Mouse (Mus musculus): ENCODE results near the gene Birc3. TPM values are rescaled to one million over a fixed set of nuclear protein-coding genes. Genes with fewer than 3 reads are reported as not detected.
A peak's percentile ranks its signal among the peaks of the same experiment; 100 is the strongest.

Gene Birc3
- polyA plus RNA-seq (2012; rRNA removed) = 6.1 and 13.7 TPM in 2 replicates

GRCm38 (mm10) chr9:7872775-7873439 is at the start of gene Birc3:
TSS of gene Birc3 (minus strand) at chr9:7873186.
- TF ChIP-seq CTCF (IDR thresholded peaks at IDR 0.05; ENCODE audit: extremely low read depth, insufficient read length, insufficient replicate concordance, low read depth, low read length) (peak; percentile 15; the same call in 1 of the 2 replicates), POLR2A (IDR thresholded peaks at IDR 0.05; ENCODE audit: low read depth, low read length) (peak; percentile 89)
- Histone ChIP-seq H3K27me3 (ENCODE audit: control insufficient read depth, insufficient read depth, low read length) (no peaks in the 10 kb centered on the region), H3K4me1 (ENCODE audit: control insufficient read depth, insufficient read depth, insufficient read length, low read length) (peaks cover 8% of the 10 kb centered on the region; the same call in 1 of the 2 replicates), H3K27ac (ENCODE audit: insufficient read depth, low read depth, low read length) (peak within 1 kb of the TSS; percentile 94), H3K36me3 (ENCODE audit: control insufficient read depth, insufficient read depth, low read length) (peaks cover 3% of the 10 kb centered on the region; the same call in 1 of the 2 replicates), H3K4me3 (ENCODE audit: low read depth, low read length) (peak within 1 kb of the TSS; percentile 79)
- under 1% methylated on average over 26 of the region's 26 CpGs for WGBS

GRCm38 (mm10) chr9:7914925-7915324 is 41.9 kb upstream of the Birc3 start:
- 76% methylated on average over 8 of the region's 8 CpGs for WGBS
- H3K27me3 ChIP-seq (ENCODE audit: control insufficient read depth, insufficient read depth, low read length) = no peaks in the 10 kb centered on the region
- no peak for TF ChIP-seq CTCF (IDR thresholded peaks at IDR 0.05; ENCODE audit: extremely low read depth, insufficient read length, insufficient replicate concordance, low read depth, low read length)
- no peak for TF ChIP-seq POLR2A (IDR thresholded peaks at IDR 0.05; ENCODE audit: low read depth, low read length)
- H3K4me3 ChIP-seq (ENCODE audit: low read depth, low read length) = no peak overlapping the region
- no peaks in the 10 kb centered on the region for H3K36me3 ChIP-seq (ENCODE audit: control insufficient read depth, insufficient read depth, low read length)
- H3K27ac ChIP-seq (ENCODE audit: insufficient read depth, low read depth, low read length) = no peak overlapping the region
- no peaks in the 10 kb centered on the region for H3K4me1 ChIP-seq (ENCODE audit: control insufficient read depth, insufficient read depth, insufficient read length, low read length)

GRCm38 (mm10) chr9:7914487-7914886 is 41.5 kb upstream of the Birc3 start:
- Histone ChIP-seq H3K36me3 (ENCODE audit: control insufficient read depth, insufficient read depth, low read length) (no peaks in the 10 kb centered on the region), H3K27ac (ENCODE audit: insufficient read depth, low read depth, low read length) (no peak overlapping the region), H3K4me1 (ENCODE audit: control insufficient read depth, insufficient read depth, insufficient read length, low read length) (no peaks in the 10 kb centered on the region), H3K27me3 (ENCODE audit: control insufficient read depth, insufficient read depth, low read length) (no peaks in the 10 kb centered on the region), H3K4me3 (ENCODE audit: low read depth, low read length) (no peak overlapping the region)
- TF ChIP-seq POLR2A (IDR thresholded peaks at IDR 0.05; ENCODE audit: low read depth, low read length) = no peak
- TF ChIP-seq CTCF (IDR thresholded peaks at IDR 0.05; ENCODE audit: extremely low read depth, insufficient read length, insufficient replicate concordance, low read depth, low read length) = peak; percentile 15; the same call in 1 of the 2 replicates
- WGBS = 4% methylated on average over 11 of the region's 11 CpGs

- Histone ChIP-seq H3K4me3 (ENCODE audit: low read depth, low read length) (peak overlapping the region; percentile 20; the same call in 1 of the 2 replicates), H3K36me3 (ENCODE audit: control insufficient read depth, insufficient read depth, low read length) (no peaks in the 10 kb centered on the region), H3K27me3 (ENCODE audit: control insufficient read depth, insufficient read depth, low read length) (no peaks in the 10 kb centered on the region), H3K27ac (ENCODE audit: insufficient read depth, low read depth, low read length) (no peak overlapping the region), H3K4me1 (ENCODE audit: control insufficient read depth, insufficient read depth, insufficient read length, low read length) (no peaks in the 10 kb centered on the region)
- TF ChIP-seq CTCF (IDR thresholded peaks at IDR 0.05; ENCODE audit: extremely low read depth, insufficient read length, insufficient replicate concordance, low read depth, low read length) = no peak
- TF ChIP-seq POLR2A (IDR thresholded peaks at IDR 0.05; ENCODE audit: low read depth, low read length) = no peak
- WGBS = 52% methylated on average over 19 of the region's 19 CpGs
Measured at GRCm38 (mm10) chr9:7913953-7914352, 41.0 kb upstream of the Birc3 start.

- no peaks in the 10 kb centered on the region for H3K4me1 ChIP-seq (ENCODE audit: control insufficient read depth, insufficient read depth, insufficient read length, low read length)
Measured at GRCm38 (mm10) chr9:7907351-7907985, 34.5 kb upstream of the Birc3 start.

GRCm38 (mm10) chr9:7906564-7906963 is 33.6 kb upstream of the Birc3 start:
- WGBS = 17% methylated on average over 1 of the region's 1 CpGs
- no peak for TF ChIP-seq POLR2A (IDR thresholded peaks at IDR 0.05; ENCODE audit: low read depth, low read length)
- no peak for TF ChIP-seq CTCF (IDR thresholded peaks at IDR 0.05; ENCODE audit: extremely low read depth, insufficient read length, insufficient replicate concordance, low read depth, low read length)
- Histone ChIP-seq H3K27me3 (ENCODE audit: control insufficient read depth, insufficient read depth, low read length) (no peaks in the 10 kb centered on the region; the same call in 1 of the 2 replicates), H3K4me1 (ENCODE audit: control insufficient read depth, insufficient read depth, insufficient read length, low read length) (no peaks in the 10 kb centered on the region), H3K4me3 (ENCODE audit: low read depth, low read length) (no peak overlapping the region), H3K27ac (ENCODE audit: insufficient read depth, low read depth, low read length) (no peak overlapping the region), H3K36me3 (ENCODE audit: control insufficient read depth, insufficient read depth, low read length) (no peaks in the 10 kb centered on the region)

More at GRCm38 (mm10) chr9:7907351-7907985, 34.5 kb upstream of the Birc3 start:
- no peaks in the 10 kb centered on the region for H3K36me3 ChIP-seq (ENCODE audit: control insufficient read depth, insufficient read depth, low read length)
- H3K27me3 ChIP-seq (ENCODE audit: control insufficient read depth, insufficient read depth, low read length) = no peaks in the 10 kb centered on the region; the same call in 1 of the 2 replicates
- WGBS = 90% methylated on average over 2 of the region's 2 CpGs
- no peak overlapping the region for H3K27ac ChIP-seq (ENCODE audit: insufficient read depth, low read depth, low read length)
- TF ChIP-seq CTCF (IDR thresholded peaks at IDR 0.05; ENCODE audit: extremely low read depth, insufficient read length, insufficient replicate concordance, low read depth, low read length) = no peak
- TF ChIP-seq POLR2A (IDR thresholded peaks at IDR 0.05; ENCODE audit: low read depth, low read length) = no peak
- H3K4me3 ChIP-seq (ENCODE audit: low read depth, low read length) = no peak overlapping the region

GRCm38 (mm10) chr9:7903825-7904224 is 30.8 kb upstream of the Birc3 start:
- TF ChIP-seq CTCF (IDR thresholded peaks at IDR 0.05; ENCODE audit: extremely low read depth, insufficient read length, insufficient replicate concordance, low read depth, low read length) (no peak), POLR2A (IDR thresholded peaks at IDR 0.05; ENCODE audit: low read depth, low read length) (no peak)
- Histone ChIP-seq H3K4me3 (ENCODE audit: low read depth, low read length) (no peak overlapping the region), H3K36me3 (ENCODE audit: control insufficient read depth, insufficient read depth, low read length) (no peaks in the 10 kb centered on the region), H3K27me3 (ENCODE audit: control insufficient read depth, insufficient read depth, low read length) (no peaks in the 10 kb centered on the region; the same call in 1 of the 2 replicates), H3K4me1 (ENCODE audit: control insufficient read depth, insufficient read depth, insufficient read length, low read length) (no peaks in the 10 kb centered on the region), H3K27ac (ENCODE audit: insufficient read depth, low read depth, low read length) (no peak overlapping the region)
- WGBS = 82% methylated on average over 5 of the region's 5 CpGs

Data from small intestine, adult 2 months (tissue).